Mouse (Mus musculus) lung, postnatal 36 days (tissue): Measurements from ENCODE around the gene Etnk2.
A peak's percentile ranks its signal among the peaks of the same experiment; 100 is the strongest.

Source experiments
- DNase-seq: peaks from one replicate; pipeline ENCODE4 v3.0.0; 2022; ENCODE audit warnings: mixed read lengths

Etnk2 gene

DNA sequence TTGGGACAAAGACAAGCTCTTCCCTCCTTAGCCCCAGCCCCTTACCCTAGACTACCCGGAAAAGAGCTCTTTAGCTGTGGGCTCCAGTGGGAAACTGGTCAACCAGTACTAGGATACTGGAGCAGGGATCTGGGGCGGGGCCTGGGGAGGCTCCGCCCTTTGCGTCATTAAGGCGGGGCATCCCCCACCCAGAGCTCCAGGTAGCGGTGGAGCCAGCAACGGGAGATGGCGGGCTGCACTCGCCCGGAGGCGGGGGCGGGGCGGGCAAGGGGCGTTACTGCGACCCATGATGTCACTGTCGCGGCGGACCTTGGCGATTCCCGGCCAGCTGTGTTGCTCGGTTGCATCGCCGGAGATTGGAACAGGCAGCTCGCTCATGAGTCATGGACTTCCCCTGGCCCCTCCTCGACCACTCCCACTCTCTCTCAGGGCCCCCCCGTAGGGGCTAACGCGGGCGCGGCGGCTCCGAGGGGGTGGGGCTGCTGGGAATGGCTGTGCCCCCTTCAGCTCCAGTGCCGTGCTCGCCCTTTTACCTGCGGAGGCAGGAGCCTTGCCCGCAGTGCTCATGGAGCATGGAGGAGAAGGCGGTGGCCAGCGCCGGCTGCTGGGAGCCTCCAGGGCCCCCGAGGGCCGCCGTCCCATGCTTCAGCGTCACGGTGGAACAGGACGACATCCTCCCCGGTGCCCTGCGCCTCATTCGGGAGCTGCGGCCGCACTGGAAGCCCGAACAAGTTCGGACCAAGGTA is at the start of gene Etnk2:
Etnk2 (plus strand) TSS at position 297 of the 746 bp plus-strand sequence.
- peak; percentile 82 for DNase-seq

DNA sequence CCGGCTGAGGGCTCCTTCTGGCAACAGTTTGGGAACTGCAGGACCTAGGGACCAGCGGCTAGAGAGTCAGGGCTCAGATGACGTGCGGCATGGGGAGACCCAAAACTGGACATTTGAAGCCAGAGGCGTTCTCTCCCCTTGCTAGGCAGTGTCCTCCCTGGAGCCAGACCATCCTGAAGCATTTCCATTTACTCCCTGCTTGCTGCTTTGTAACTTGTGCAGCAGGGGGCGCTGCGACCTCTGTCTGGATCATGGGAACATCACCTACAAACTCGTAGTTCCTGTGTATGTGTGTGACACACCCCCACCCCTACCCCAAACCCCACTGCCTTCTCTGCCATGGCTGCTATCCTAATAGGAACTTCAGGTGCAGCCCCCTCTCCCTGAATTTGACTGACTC is 49.0 kb upstream of the Etnk2 start:
- peak; percentile 78 for DNase-seq

DNA sequence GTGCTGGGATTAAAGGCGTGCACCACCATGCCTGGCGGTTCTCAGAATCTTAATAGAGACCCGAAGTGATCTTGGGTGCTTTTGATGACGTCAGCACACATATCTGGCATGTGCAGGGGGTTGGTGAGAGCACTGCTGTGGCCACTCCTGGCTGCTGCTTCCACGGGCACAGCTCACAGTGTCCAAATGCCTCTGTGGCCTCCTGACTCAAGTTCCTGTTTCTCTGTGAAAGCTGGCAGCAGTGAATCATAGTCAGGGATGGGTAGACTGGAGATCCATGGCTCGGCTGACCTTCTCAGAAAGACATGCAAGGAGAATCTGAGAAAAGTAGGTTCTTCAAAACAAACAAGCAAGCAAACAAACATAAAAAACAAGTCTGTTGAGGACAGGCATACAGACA is 47.6 kb upstream of the Etnk2 start:
- DNase-seq, result no peak

DNA sequence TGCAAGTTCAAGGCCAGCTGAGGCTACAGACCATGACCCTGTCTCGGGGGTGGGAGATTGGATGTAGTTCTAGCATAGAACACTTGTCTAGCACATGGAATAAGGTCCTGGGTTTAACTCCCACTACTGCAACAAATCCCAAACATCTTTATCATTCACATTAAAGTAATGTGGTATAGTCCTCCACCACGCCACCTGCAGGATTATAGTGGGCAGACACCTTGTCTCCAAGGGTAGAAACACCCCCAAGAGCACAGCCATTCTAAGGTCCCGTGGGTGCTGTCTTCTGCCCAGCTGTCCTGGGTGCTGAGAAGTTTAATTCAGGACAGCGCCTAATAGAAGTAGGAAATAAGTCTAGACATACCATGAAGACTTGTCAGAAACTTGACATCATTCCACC is 46.8 kb upstream of the Etnk2 start:
- DNase-seq, result no peak

DNA sequence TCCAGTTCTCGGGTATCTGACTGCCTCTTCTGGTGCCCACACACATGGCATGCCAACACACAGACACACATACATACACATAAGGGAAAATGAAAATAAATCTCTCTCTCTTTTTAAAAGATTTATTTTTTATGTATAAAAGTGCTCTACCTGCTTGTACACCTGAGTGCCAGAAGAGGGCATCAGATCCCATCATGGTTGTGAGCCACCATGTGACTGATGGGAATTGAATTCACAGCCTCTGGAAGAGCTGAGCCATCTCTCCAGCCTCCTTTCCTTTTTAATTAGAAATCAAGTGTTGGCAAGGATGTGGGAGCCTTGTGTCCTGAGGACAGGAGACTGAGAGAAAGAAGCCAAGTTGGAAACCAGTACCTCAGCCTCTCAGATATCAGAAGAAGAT is 46.2 kb upstream of the Etnk2 start:
- peak; percentile 31 for DNase-seq

DNA sequence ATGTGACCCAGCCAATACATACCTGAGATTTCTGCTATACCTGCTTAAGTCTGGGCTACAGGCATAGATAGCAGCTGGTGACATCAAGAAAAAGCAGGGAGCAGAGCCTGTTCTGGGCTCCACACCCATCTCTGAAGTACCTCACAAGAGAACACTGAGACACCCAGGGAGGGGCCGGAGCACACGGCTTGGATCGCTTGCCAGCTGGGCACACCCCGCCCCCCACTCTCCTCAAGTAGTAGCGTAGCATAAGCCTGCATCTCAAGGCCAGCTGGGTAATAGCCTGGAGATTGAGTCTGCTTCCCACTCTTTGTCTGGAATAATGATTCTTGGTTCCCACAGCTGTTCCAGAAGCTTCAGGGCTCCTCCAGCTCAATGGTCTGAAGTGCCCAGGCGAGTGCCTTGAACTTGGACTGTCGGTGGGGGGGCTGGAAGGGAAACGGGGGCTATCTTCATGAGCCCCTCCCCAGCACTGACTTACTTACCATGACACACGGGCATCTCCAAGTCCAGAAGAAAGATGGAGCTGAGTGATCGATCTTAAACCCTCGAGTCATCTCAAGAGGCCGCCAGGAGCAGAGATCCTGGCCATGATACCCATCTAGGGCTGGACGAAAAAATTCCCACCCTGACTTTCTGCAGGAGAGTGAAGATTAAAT is 42.0 kb upstream of the Etnk2 start, which contains the start of gene Kiss1:
Kiss1 (plus strand) TSS at position 609 of the 659 bp plus-strand sequence.
- DNase-seq, result peak; percentile 83

DNA sequence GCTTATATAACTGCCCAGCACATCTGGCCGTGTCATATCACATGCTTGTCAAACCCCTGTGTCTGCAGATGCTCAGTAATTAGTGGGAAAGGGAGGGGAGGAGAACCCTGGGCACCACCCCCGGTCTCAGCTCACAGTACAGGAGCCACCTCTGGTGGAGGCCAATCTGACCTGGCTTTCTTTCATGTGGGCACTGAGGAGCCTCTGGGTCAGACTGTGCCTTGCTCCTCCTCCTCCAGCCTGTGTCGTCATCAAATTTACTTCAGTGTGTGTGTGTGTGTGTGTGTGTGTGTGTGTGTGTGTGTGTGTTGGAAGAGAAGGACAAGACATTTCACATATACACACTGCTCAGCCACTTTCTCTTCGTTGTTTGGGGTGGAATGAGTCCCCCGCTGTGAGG is 40.0 kb upstream of the Etnk2 start:
- no peak for DNase-seq

DNA sequence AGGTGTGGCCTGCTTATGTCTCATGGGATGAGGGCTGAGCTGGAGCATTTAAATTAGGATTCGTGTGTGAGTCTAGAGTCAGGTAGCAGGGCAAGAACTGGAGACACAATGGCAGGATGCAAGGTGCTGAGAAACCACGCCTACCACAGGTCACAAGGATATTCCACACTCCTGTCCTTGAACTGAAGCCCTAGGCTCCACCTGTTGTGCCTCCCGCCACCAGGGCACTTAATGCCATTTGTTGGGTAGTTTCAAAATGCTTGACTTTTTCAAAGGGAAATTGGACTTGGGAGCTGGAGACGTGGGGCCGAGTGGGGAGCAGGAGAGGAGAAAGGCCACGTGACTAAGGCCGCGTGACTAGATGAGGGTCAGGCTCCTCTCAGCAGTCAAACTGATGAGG is 37.4 kb upstream of the Etnk2 start:
- no peak for DNase-seq

DNA sequence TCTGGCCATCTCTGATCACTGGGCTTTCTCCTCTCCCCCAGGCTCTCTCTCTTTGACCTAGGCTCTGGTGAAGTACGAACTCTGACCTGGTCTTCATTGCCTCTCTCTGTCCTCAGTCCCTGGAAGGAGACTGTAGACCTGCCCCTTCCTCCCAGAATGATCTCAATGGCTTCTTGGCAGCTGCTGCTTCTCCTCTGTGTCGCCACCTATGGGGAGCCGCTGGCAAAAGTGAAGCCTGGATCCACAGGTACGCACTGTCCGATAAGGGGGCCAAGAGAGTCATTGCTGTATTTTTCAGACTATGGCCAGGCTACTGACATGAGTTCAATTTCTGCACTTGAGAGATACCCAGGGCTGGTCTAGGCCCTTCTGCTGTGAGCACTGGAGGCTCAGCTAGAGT is 36.3 kb upstream of the Etnk2 start:
- DNase-seq, result no peak

DNA sequence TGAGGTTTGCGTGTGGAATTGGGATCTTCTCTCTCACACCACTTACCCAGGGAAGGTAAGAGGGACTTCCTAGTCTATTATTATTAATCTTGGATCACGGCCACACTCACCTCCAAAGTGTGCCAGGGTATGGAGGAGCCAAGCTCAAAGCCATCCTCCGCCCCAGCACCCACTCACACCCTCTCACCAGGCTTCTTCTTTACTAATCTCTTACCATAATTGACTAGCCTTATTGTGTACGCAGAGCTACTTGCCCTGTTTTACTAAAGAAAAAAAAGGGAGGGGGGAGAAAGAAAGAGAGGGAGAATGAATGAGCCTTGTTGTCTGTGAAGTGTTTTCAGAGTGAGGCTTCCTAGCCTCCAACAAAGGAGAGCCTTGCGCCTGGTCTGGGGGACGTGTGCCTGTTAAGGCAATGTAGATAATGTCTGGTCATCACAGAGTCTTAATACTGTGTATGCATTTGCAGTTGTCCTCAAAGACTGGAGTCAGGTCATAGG is 35.0 kb upstream of the Etnk2 start:
- DNase-seq, result no peak

DNA sequence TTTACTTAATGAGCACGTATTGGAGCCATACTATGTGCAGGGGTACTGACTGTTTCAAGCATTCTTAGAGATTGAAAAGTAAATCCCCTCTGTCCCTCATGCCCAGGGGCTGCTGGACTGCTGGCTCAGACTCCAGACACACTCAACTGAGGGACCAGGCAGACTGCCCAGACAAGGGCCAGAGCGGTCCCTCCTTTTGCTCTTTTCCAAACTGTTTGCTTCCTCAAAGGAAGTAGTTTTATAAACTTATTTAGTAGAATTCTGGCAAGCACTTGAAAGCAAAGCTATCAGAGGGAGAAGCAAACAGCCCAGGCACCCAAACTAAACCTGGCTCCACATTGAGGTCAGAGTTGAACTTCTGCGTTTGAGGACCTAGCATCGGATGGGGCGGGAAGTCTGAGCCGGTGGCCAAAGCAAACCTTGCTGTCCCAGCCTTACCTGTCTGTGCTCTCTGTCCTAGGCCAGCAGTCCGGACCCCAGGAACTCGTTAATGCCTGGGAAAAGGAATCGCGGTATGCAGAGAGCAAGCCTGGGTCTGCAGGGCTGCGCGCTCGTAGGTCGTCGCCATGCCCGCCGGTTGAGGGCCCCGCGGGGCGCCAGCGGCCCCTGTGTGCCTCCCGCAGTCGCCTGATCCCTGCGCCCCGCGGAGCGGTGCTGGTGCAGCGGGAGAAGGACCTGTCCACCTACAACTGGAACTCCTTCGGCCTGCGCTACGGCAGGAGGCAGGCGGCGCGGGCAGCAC is 34.3 kb upstream of the Etnk2 start:
- DNase-seq, result peak; percentile 72

DNA sequence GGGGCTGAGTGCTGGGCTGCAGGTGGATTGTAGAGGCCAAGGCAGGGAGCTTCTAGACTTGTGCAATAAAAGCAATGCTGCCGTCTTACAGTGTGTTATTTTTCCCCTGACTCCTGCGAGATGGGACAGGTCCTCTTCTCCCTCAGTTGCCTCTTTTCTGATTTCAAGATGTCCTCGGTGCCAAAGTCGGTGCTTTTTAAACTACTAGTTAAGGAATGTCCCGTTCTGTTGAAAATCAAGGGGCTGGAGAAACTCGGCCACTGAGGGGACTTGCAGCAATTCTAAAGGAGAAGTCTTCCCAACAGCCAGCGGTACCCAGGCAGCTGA is 33.8 kb upstream of the Etnk2 start:
- DNase-seq, result no peak

DNA sequence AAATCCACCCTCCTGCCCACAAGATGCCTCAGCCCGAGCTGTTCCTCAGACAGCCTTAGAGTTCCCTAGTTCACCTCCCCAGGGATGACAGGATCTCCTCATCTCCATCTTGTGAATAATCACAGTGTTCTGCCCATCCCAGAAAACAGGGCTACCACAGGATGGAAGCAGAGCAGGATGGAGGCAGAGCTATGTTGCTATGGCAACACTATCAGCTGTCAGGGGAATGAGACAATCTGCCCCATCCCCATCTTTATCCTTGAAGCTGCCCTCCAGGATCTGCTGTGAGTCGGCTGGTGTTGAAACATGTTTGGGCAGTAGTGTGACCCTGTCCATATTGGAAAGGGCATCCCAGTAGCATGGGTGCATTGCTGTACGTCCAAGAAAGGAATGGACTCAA is 32.2 kb upstream of the Etnk2 start:
- no peak for DNase-seq

DNA sequence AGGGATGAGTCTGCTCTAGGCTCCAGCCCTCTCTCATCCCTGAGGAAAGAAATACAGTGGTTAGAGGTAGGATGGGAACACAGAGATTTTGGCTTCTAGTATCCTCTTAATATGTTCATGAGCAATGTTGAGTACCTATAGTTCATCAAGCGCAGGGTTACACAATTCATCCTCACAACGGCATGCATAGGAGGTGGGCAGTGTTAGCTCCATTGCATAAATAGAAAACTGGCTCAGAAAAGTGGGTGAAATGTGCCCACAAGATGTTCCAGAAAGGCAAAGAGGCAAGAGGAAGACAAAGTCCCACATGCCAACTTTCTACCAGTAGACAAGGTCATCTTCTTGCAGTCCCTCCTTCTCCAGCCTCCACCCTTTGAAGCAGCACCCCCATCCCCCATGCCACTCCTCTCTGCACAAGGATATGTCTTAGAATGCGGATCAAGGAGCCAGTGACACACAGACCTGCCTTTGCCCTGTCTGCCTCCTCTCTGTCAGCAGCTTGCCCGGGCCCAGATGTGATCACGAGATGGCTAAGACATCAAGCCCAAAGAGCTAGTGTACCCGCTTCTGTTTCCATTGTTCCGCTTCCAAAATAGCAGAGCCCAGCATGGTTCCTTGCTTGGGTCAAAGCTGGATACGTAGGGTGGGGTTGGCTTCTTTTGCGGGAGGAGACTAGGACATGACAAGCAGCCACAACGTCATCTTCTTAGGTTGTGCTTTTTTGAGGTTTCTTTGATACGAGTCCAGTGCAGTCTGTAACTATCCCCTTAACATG is 30.5 kb upstream of the Etnk2 start:
- DNase-seq, result no peak

DNA sequence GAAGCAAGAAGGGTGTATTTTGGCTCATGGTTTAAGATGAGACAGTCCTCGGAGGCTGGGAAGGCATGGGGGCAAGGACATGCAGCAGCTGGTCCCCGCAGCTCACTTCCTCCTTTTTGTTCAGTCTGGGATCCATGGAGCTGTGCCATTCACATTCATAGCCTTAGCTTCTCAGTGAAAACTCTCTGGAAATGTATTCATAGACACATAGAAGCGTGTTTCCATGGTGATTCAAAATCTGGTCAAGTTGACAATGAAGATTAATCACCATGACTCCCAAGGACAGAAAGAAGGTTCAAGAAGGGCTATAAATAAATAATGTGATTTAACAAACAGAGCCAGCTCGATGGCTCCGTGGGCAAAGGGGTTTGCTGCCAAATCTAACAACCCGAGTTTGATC is 29.4 kb upstream of the Etnk2 start:
- DNase-seq, result no peak

DNA sequence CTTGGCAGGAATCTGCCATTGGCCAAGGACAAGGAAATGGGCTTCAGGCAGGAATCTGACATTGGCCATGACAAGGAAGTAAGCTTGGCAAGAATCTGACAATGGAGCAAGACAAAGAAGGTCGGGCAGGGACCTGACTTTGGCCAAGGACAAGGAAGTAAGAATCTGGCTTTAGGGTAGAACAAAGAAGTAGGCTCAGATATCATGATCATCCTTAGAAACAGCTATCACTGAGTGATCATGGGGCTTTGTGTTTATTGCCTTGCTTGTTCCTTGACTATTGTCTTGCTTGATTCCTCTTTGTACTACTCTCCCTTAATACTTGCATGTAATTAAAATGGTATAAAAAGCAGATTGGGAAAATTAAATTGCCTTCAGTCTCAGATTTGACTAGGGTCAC is 23.0 kb upstream of the Etnk2 start:
- DNase-seq, result peak; percentile 20

DNA sequence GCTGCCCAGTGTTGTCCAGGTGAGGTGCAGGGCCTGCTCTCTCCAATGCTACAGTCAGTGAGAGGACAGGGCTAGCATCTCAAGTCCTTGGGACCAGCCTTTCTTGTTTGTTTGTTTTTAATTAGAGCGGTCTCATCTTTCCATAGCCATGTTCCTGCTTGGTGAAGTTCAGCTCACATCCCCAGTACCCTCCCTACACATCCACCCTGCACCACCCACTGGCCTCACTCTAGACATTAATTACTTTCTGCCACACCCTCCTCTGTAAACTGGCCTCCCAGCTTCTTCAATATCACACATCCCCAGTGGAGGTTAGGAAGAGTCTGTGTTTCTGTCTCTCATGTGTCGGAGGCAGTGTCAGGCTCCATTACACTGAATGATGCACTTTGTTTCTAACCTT is 19.0 kb upstream of the Etnk2 start:
- DNase-seq, result no peak

DNA sequence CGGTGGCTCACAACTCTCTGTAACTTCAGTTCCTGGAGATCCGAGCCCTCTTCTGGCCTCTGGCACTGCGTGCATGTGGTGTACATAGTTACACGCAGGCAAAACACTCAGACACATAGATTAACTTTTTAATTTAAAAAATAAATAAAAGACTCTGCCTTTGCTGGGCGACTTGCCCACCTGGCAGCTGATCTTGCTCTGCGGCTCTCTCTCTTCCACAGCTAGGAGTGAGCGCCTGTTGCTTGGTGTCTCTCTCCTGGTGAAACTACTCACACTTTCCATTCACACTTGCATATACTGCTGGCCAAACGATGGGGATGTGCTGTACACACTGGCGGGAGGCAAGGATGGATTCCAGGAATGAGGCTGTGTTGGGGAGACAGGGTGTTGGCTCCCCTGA is 16.8 kb upstream of the Etnk2 start:
- DNase-seq, result no peak

DNA sequence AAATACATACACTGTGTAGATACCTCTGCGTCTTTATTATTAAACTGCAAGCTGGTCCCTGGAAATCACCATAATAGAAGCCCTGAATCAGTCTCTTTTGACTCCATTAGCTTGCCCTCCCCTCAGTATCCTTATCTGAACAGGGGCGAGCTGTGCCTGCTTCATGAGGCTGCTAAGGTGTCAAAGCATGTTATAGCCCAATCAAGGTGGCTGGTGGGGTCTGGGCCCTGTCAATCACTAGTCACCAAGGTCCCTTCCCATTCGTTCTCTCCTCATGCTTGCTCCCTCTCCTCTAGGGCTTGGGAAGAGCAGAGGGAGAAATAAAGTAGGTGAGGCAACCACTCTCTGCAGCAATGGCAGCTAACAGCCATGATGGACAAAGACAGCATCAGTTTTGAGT is 16.1 kb upstream of the Etnk2 start:
- DNase-seq, result no peak

DNA sequence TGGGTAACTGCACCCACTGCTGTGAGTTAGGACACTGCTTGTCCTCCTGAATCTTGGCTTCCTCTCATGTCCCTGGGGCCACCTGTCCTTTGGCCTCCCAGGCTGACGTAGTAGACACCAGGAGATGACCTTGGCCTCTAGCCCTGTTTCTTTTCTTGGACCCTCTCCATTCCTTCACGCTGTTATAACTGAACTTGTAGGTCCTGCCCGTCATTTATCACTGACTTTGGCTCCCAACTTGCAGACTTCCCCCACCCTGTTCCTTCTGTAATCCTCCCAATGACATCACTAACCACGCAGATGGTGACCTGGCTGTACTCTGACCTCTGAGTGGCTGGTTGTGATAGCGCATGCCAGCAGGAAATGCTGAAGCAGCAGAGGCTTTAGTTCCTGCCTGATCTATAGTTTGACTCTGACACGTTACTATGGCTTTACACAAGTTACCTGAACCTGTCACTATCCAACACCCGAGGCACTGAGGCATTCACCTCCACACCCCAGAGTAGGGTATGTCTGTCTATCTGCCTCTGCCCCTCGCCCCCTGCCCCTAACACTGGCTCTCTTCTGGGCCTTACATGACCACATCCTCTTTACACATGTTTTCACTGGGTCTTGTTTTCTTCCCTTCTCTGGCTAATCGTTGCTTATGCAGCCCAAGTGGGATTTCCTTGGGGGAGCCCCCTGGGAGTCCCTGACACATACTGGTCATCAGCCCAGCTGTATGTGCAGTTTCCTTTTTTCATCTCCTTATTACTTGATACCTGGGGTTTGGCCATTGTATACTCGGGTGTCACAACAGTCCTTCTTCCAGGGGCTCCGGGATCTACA is 15.5 kb upstream of the Etnk2 start:
- DNase-seq, result peak; percentile 47

DNA sequence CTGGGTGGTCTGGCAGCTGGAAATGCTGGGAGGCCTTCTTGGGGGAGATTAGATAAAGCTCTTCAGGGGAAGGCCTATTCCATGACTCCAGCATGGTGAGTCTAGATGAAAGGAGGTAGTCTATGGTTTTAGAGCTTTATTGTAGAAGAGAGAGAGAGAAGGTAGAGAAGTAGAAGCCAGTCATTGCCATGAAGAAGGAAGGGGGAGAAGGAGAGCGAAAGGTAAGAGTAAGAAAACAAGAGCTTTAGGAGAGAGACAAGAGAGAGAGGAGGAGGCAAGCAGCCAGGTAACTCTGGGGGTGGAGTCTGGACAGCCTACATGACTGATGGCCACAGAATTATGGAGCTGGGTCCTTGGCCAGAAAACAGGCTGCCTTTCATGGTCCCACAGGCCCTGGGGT is 13.2 kb upstream of the Etnk2 start, which contains the start of gene Ren1:
Ren1 (plus strand) TSS at position 301 of the 400 bp plus-strand sequence.
- DNase-seq, result no peak

DNA sequence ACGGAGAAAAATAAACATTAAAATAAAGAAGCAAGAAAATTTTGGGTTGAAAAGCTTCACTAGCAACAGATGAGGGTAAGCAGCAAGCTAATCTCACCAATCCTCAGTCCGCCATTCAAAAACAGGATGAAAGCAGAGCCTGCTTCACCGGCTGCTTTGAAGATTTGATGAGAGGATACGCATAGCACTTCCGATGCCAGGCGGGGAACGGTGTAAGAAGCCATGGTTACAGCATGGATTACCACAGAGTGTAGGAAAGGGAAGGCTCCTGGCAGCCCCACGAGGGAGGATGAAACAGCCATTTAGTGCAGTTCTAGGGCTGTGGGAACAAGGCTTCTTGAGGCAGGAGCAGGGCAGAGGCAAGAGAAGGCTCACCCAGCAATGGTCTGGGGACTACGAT is 11.6 kb upstream of the Etnk2 start:
- DNase-seq, result no peak
